Mouse (Mus musculus) embryo, embryonic 10 days (tissue): ENCODE results near the gene Hinfp.
"Not testable (repeated sequence)": the region's sequence is repeated elsewhere in the genome, so short reads cannot be mapped to it uniquely, and the experiment has no call there.

Experiments
- DNase-seq: peaks from one replicate; pipeline ENCODE4 v3.0.0-alpha.2; 2015; ENCODE audit warnings: low spot score

Hinfp gene

GRCm38 (mm10) chr9:44332918-44333638, 27.6 kb upstream of the Hinfp start:
- no peak for DNase-seq

GRCm38 (mm10) chr9:44330736-44331135, 25.3 kb upstream of the Hinfp start:
- no peak for DNase-seq

- no peak for DNase-seq
Measured at GRCm38 (mm10) chr9:44327926-44328325, 22.5 kb upstream of the Hinfp start.

GRCm38 (mm10) chr9:44327064-44327711, 21.7 kb upstream of the Hinfp start:
- DNase-seq = peak; percentile 78

- DNase-seq = peak; percentile 93
Measured at GRCm38 (mm10) chr9:44326371-44327063, 21.0 kb upstream of the Hinfp start.

GRCm38 (mm10) chr9:44325768-44326370, 20.4 kb upstream of the Hinfp start, which contains the start of gene Dpagt1:
TSS of gene Dpagt1 (plus strand) at chr9:44326019.
- no peak for DNase-seq

- not testable (repeated sequence) for DNase-seq
Measured at GRCm38 (mm10) chr9:44325032-44325767, 19.7 kb upstream of the Hinfp start.

- no peak for DNase-seq
Measured at GRCm38 (mm10) chr9:44324147-44324546, 18.7 kb upstream of the Hinfp start.

- not testable (repeated sequence) for DNase-seq
Measured at GRCm38 (mm10) chr9:44323656-44324055, 18.2 kb upstream of the Hinfp start.

- no peak for DNase-seq
Measured at GRCm38 (mm10) chr9:44320799-44321133, 15.3 kb upstream of the Hinfp start.

- peak; percentile 96 for DNase-seq
Measured at GRCm38 (mm10) chr9:44319887-44320798, 14.7 kb upstream of the Hinfp start, which contains the start of gene C2cd2l. TSS of gene C2cd2l (minus strand) at chr9:44320285.

- peak; percentile 33 for DNase-seq
Measured at GRCm38 (mm10) chr9:44319105-44319886, 13.8 kb upstream of the Hinfp start.

GRCm38 (mm10) chr9:44318826-44319095, 13.3 kb upstream of the Hinfp start:
- no peak for DNase-seq

- no peak for DNase-seq
Measured at GRCm38 (mm10) chr9:44318076-44318825, 12.8 kb upstream of the Hinfp start.

GRCm38 (mm10) chr9:44317452-44317851, 12.0 kb upstream of the Hinfp start:
- DNase-seq = no peak

- no peak for DNase-seq
Measured at GRCm38 (mm10) chr9:44314910-44315309, 9.4 kb upstream of the Hinfp start.

- no peak for DNase-seq
Measured at GRCm38 (mm10) chr9:44314257-44314547, 8.7 kb upstream of the Hinfp start.

- no peak for DNase-seq
Measured at GRCm38 (mm10) chr9:44313476-44314256, 8.2 kb upstream of the Hinfp start.
